Mouse (Mus musculus) limb, embryonic 12.5 days (tissue): ENCODE measurements around the gene Fbxw7. TPM values are rescaled to one million over a fixed set of nuclear protein-coding genes. Genes with fewer than 3 reads are reported as not detected.

Source experiments
- ATAC-seq: fragments of 200-750 bp; cut with Nextera tagmentation; 2 replicates; pipeline ENCODE4 v1.8.0; 2017; ENCODE audit warnings: low read depth, moderate TSS enrichment; ENCODE audit not compliant: insufficient number of reproducible peaks, insufficient read depth, low FRiP score, low TSS enrichment
- H3K27ac ChIP-seq: fragments of 300-500 bp; sonication (generic); 2 replicates; pipeline ENCODE4 v1.5.1; 2016; ENCODE audit warnings: mild to moderate bottlenecking, moderate library complexity
- H3K27me3 ChIP-seq: fragments of 300-500 bp; sonication (generic); 2 replicates; pipeline ENCODE4 v1.6.1; 2016; ENCODE audit warnings: mild to moderate bottlenecking, moderate library complexity
- H3K36me3 ChIP-seq: fragments of 300-500 bp; sonication (generic); 2 replicates; pipeline ENCODE4 v1.6.1; 2016; ENCODE audit warnings: mild to moderate bottlenecking, moderate library complexity
- H3K4me1 ChIP-seq: fragments of 300-500 bp; sonication (generic); replicated peaks from 2 replicates; pipeline ENCODE4 v1.6.1; 2016
- H3K4me2 ChIP-seq: fragments of 300-500 bp; sonication (generic); 2 replicates; pipeline ENCODE4 v1.6.1; 2016; ENCODE audit warnings: mild to moderate bottlenecking, moderate library complexity
- H3K4me3 ChIP-seq: fragments of 300-500 bp; sonication (generic); replicated peaks from 2 replicates; pipeline ENCODE4 v1.5.1; 2016; ENCODE audit warnings: mild to moderate bottlenecking
- H3K9ac ChIP-seq: fragments of 300-500 bp; sonication (generic); replicated peaks from 2 replicates; pipeline ENCODE4 v1.6.1; 2016; ENCODE audit warnings: mild to moderate bottlenecking, moderate library complexity
- H3K9me3 ChIP-seq: fragments of 300-500 bp; sonication (generic); 2 replicates; pipeline ENCODE4 v1.6.1; 2016; ENCODE audit warnings: mild to moderate bottlenecking, moderate library complexity
- WGBS: fragments of 180-500 bp; shearing (Covaris S2); methylation state at CpG from one replicate; pipeline ENCODE4 v1.1.7; 2016; 5-methylcytosine and 5-hydroxymethylcytosine counted together
- polyA plus RNA-seq: library from polyadenylated mRNA; unstranded; fragments of >200 nt; fragmentation: Nextera tagmentation; extraction: Ambion mirVana; gene quantifications from 2 replicates; pipeline ENCODE4 v1.2.1, GENCODE M21; 2016

Fbxw7 gene
- polyA plus RNA-seq, 1 experiment from 2014 or later, result 10.8 TPM

- Histone ChIP-seq H3K4me1 (no peaks in the 10 kb centered on the region), H3K9me3 (no peaks in the 10 kb centered on the region), H3K9ac (no peak overlapping the region), H3K36me3 (no peaks in the 10 kb centered on the region), H3K4me2 (no peak overlapping the region), H3K4me3 (no peak overlapping the region), H3K27me3 (no peaks in the 10 kb centered on the region), H3K27ac (no peak overlapping the region)
- ATAC-seq, result no peak
- WGBS, result 84% methylated on average over 3 of the region's 3 CpGs
These were observed 11.9 kb downstream of the Fbxw7 start for GRCm38 (mm10) chr3:84826938-84827337.

- Histone ChIP-seq H3K36me3 (no peaks in the 10 kb centered on the region), H3K27me3 (no peaks in the 10 kb centered on the region), H3K27ac (no peak overlapping the region), H3K9me3 (no peaks in the 10 kb centered on the region), H3K4me2 (no peak overlapping the region), H3K9ac (no peak overlapping the region), H3K4me3 (no peak overlapping the region), H3K4me1 (no peaks in the 10 kb centered on the region)
- ATAC-seq, result no peak
- WGBS, result 85% methylated on average over 4 of the region's 4 CpGs
These were observed 12.5 kb downstream of the Fbxw7 start for GRCm38 (mm10) chr3:84827617-84828016.

GRCm38 (mm10) chr3:84829366-84829765, 14.3 kb downstream of the Fbxw7 start:
- H3K9ac ChIP-seq, result no peak overlapping the region
- no peak overlapping the region for H3K27ac ChIP-seq
- H3K4me3 ChIP-seq, result no peak overlapping the region
- H3K4me2 ChIP-seq, result no peak overlapping the region
- WGBS, result 92% methylated on average over 1 of the region's 1 CpGs
- no peaks in the 10 kb centered on the region for H3K36me3 ChIP-seq
- no peaks in the 10 kb centered on the region for H3K27me3 ChIP-seq
- ATAC-seq, result no peak
- no peaks in the 10 kb centered on the region for H3K9me3 ChIP-seq
- no peaks in the 10 kb centered on the region for H3K4me1 ChIP-seq

GRCm38 (mm10) chr3:84836029-84836428, 21.0 kb downstream of the Fbxw7 start:
- ATAC-seq, result no peak
- Histone ChIP-seq H3K9ac (no peak overlapping the region), H3K36me3 (no peaks in the 10 kb centered on the region), H3K4me3 (no peak overlapping the region), H3K9me3 (no peaks in the 10 kb centered on the region), H3K4me2 (no peak overlapping the region), H3K4me1 (no peaks in the 10 kb centered on the region), H3K27ac (no peak overlapping the region), H3K27me3 (no peaks in the 10 kb centered on the region)
- 82% methylated on average over 5 of the region's 5 CpGs for WGBS

- WGBS, result 93% methylated on average over 3 of the region's 3 CpGs
- Histone ChIP-seq H3K4me1 (no peaks in the 10 kb centered on the region), H3K9me3 (no peaks in the 10 kb centered on the region), H3K4me3 (no peak overlapping the region), H3K4me2 (no peak overlapping the region), H3K9ac (no peak overlapping the region), H3K27ac (no peak overlapping the region), H3K36me3 (no peaks in the 10 kb centered on the region), H3K27me3 (no peaks in the 10 kb centered on the region)
- ATAC-seq, result no peak
These were observed 22.9 kb downstream of the Fbxw7 start for GRCm38 (mm10) chr3:84837984-84838383.

- Histone ChIP-seq H3K9ac (no peak overlapping the region), H3K4me1 (no peaks in the 10 kb centered on the region), H3K27ac (no peak overlapping the region), H3K9me3 (no peaks in the 10 kb centered on the region), H3K36me3 (no peaks in the 10 kb centered on the region), H3K4me2 (no peak overlapping the region), H3K4me3 (no peak overlapping the region), H3K27me3 (no peaks in the 10 kb centered on the region)
- no peak for ATAC-seq
- 86% methylated on average over 5 of the region's 5 CpGs for WGBS
These were observed 24.4 kb downstream of the Fbxw7 start for GRCm38 (mm10) chr3:84839499-84839898.

- no peaks in the 10 kb centered on the region for H3K9me3 ChIP-seq
- H3K4me2 ChIP-seq, result no peak overlapping the region
- H3K27ac ChIP-seq, result no peak overlapping the region
- ATAC-seq, result no peak
- no peaks in the 10 kb centered on the region for H3K36me3 ChIP-seq
- no peak overlapping the region for H3K4me3 ChIP-seq
- H3K9ac ChIP-seq, result no peak overlapping the region
- 90% methylated on average over 4 of the region's 4 CpGs for WGBS
- no peaks in the 10 kb centered on the region for H3K4me1 ChIP-seq
- H3K27me3 ChIP-seq, result no peaks in the 10 kb centered on the region
These were observed 26.2 kb downstream of the Fbxw7 start for GRCm38 (mm10) chr3:84841271-84841670.

- no peaks in the 10 kb centered on the region for H3K9me3 ChIP-seq
- WGBS, result 89% methylated on average over 2 of the region's 2 CpGs
- no peaks in the 10 kb centered on the region for H3K4me1 ChIP-seq
- H3K4me3 ChIP-seq, result no peak overlapping the region
- no peak overlapping the region for H3K9ac ChIP-seq
- H3K4me2 ChIP-seq, result no peak overlapping the region
- no peaks in the 10 kb centered on the region for H3K27me3 ChIP-seq
- no peak overlapping the region for H3K27ac ChIP-seq
- no peaks in the 10 kb centered on the region for H3K36me3 ChIP-seq
- no peak for ATAC-seq
These were observed 27.7 kb downstream of the Fbxw7 start for GRCm38 (mm10) chr3:84842793-84843192.

GRCm38 (mm10) chr3:84843594-84843993, 28.5 kb downstream of the Fbxw7 start:
- H3K4me1 ChIP-seq, result no peaks in the 10 kb centered on the region
- ATAC-seq, result no peak
- 51% methylated on average over 1 of the region's 1 CpGs for WGBS

GRCm38 (mm10) chr3:84848798-84849197, 33.7 kb downstream of the Fbxw7 start:
- WGBS, result 81% methylated on average over 4 of the region's 4 CpGs

More at GRCm38 (mm10) chr3:84843594-84843993, 28.5 kb downstream of the Fbxw7 start:
- no peak overlapping the region for H3K9ac ChIP-seq
- no peaks in the 10 kb centered on the region for H3K9me3 ChIP-seq
- no peak overlapping the region for H3K4me3 ChIP-seq
- H3K27me3 ChIP-seq, result no peaks in the 10 kb centered on the region
- no peak overlapping the region for H3K27ac ChIP-seq
- H3K4me2 ChIP-seq, result no peak overlapping the region
- H3K36me3 ChIP-seq, result no peaks in the 10 kb centered on the region

GRCm38 (mm10) chr3:84850418-84850817, 35.4 kb downstream of the Fbxw7 start:
- H3K4me2 ChIP-seq, result no peak overlapping the region
- no peak overlapping the region for H3K9ac ChIP-seq
- ATAC-seq, result no peak
- no peaks in the 10 kb centered on the region for H3K27me3 ChIP-seq
- H3K36me3 ChIP-seq, result no peaks in the 10 kb centered on the region
- no peaks in the 10 kb centered on the region for H3K9me3 ChIP-seq
- H3K4me1 ChIP-seq, result no peaks in the 10 kb centered on the region
- 91% methylated on average over 1 of the region's 1 CpGs for WGBS
- H3K27ac ChIP-seq, result no peak overlapping the region
- H3K4me3 ChIP-seq, result no peak overlapping the region

More at GRCm38 (mm10) chr3:84848798-84849197, 33.7 kb downstream of the Fbxw7 start:
- H3K9me3 ChIP-seq, result no peaks in the 10 kb centered on the region
- no peaks in the 10 kb centered on the region for H3K4me1 ChIP-seq
- H3K27ac ChIP-seq, result no peak overlapping the region
- H3K27me3 ChIP-seq, result no peaks in the 10 kb centered on the region
- H3K4me3 ChIP-seq, result no peak overlapping the region
- H3K36me3 ChIP-seq, result no peaks in the 10 kb centered on the region
- H3K9ac ChIP-seq, result no peak overlapping the region
- H3K4me2 ChIP-seq, result no peak overlapping the region
- no peak for ATAC-seq

- Histone ChIP-seq H3K27ac (no peak overlapping the region), H3K27me3 (no peaks in the 10 kb centered on the region), H3K4me3 (no peak overlapping the region), H3K4me2 (no peak overlapping the region), H3K9me3 (no peaks in the 10 kb centered on the region), H3K36me3 (no peaks in the 10 kb centered on the region), H3K9ac (no peak overlapping the region), H3K4me1 (no peaks in the 10 kb centered on the region)
- 89% methylated on average over 1 of the region's 1 CpGs for WGBS
- ATAC-seq, result no peak
These were observed 36.7 kb downstream of the Fbxw7 start for GRCm38 (mm10) chr3:84851801-84852200.
